10 mouse cellular contexts compared by ENCODE assay signal in the genomic region with DNA sequence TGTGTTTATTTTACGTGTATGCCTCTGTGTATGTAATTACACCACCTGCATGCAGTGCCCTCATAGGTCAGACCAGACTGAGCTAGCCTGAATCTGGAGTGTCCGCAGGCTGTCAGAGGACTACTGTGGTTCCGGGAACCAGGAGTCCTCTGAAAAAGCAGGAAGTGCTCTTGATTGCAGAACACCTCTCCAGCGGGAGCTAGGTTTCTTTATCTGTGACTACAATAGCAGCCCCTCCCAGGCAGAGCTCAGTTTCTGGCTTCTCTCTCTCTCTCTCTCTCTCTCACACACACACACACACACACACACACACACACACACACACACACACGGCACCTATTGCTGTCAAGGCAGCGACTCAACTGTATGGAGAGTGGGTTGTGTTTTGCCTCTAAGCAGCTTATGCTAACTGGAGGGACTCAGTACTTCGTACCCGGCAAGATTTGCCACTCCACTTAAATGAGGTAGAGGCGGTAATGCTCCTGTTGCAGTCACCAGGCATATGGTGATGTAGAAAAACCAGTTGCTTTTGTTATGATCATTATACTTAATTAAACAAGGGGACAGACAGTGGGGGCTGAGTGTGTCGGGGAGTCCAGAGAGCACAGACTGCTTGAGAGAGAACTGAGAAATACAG. TPM values are rescaled to one million over a fixed set of nuclear protein-coding genes. Genes with fewer than 3 reads are reported as not detected.
DNase-seq lines count a peak whose midpoint lies in the region; ATAC-seq and TF ChIP-seq lines count a peak whose summit lies in the region.
"Had no signal": no experiment of that assay in that cellular context is flagged by ENCODE, and none has a peak within 500 bp of the region (broad histone marks: within the 10 kb centered on the region; RNA-seq: fewer than 3 reads in every experiment).

No protein-coding gene starts in this region.

- H3K9ac ChIP-seq in heart, embryonic 14.5 days (ENCODE audit: low read length), result no peak overlapping the region
- H3K9ac ChIP-seq in intestine, postnatal 0 days (ENCODE audit: low read depth, low read length), result peak overlapping the region; percentile 26; the same call in 1 of the 2 replicates
- no peak overlapping the region for H3K9ac ChIP-seq in hindbrain, embryonic 12.5 days

- 26% methylated on average over 10 of the region's 10 CpGs for WGBS in heart, embryonic 14.5 days
- WGBS in intestine, postnatal 0 days, result 15% methylated on average over 10 of the region's 10 CpGs
- WGBS in hindbrain, embryonic 12.5 days, result 40% methylated on average over 10 of the region's 10 CpGs

- peaks cover 10 to 28% of the 10 kb centered on the region in 2 experiments for H3K4me1 ChIP-seq in heart, embryonic 14.5 days (ENCODE audit: control insufficient read depth in 2 of 2, insufficient read depth in 2 of 2, low read length in 2 of 2)
- H3K4me1 ChIP-seq in intestine, postnatal 0 days (replicated peaks; ENCODE audit: control insufficient read depth, insufficient read depth, low read length), result peaks cover 6% of the 10 kb centered on the region; the same call in 1 of the 2 replicates
- peaks cover 25% of the 10 kb centered on the region for H3K4me1 ChIP-seq in hindbrain, embryonic 12.5 days

- ATAC-seq in heart, embryonic 14.5 days (ENCODE audit: insufficient number of reproducible peaks, insufficient read depth, low FRiP score, low read depth), result no peak
- peak; percentile 11 for ATAC-seq in intestine, postnatal 0 days
- no peak for ATAC-seq in hindbrain, embryonic 12.5 days (ENCODE audit: low FRiP score)
- ATAC-seq: midbrain, embryonic 16.5 days had no signal

- no peaks in the 10 kb centered on the region for H3K27me3 ChIP-seq in heart, embryonic 14.5 days (ENCODE audit: control insufficient read depth, insufficient read depth, low read length)
- H3K27me3 ChIP-seq in intestine, postnatal 0 days (replicated peaks; ENCODE audit: control insufficient read depth, insufficient read depth, low read length), result no peaks in the 10 kb centered on the region
- H3K27me3 ChIP-seq in hindbrain, embryonic 12.5 days, result no peaks in the 10 kb centered on the region

- H3K4me3 ChIP-seq in heart, embryonic 14.5 days (ENCODE audit: control insufficient read depth in 1 of 2, insufficient read depth in 1 of 2, low read depth in 1 of 2, low read length in 2 of 2), result no peak overlapping the region
- no peak overlapping the region for H3K4me3 ChIP-seq in intestine, postnatal 0 days (ENCODE audit: low read depth, low read length)
- H3K4me3 ChIP-seq in hindbrain, embryonic 12.5 days, result no peak overlapping the region

- DNase-seq in heart, adult 8-10 months (ENCODE audit: low spot score), result no peak
- peak; percentile 39 for DNase-seq in right cerebral cortex, adult 18-20 months
- no peak for DNase-seq in right cerebral cortex, postnatal 4 days
- DNase-seq in yolk sac, embryonic 10.5 days (ENCODE audit: low spot score), result peak; percentile 62
- no peak for DNase-seq in testis, postnatal 10 days (ENCODE audit: low spot score)
- DNase-seq: cerebellum, adult 18-20 months had no signal

- H3K36me3 ChIP-seq in heart, embryonic 14.5 days (ENCODE audit: control insufficient read depth, insufficient read depth, low read length), result no peaks in the 10 kb centered on the region
- H3K36me3 ChIP-seq in intestine, postnatal 0 days (ENCODE audit: control insufficient read depth, insufficient read depth), result no peaks in the 10 kb centered on the region
- no peaks in the 10 kb centered on the region for H3K36me3 ChIP-seq in hindbrain, embryonic 12.5 days

- TF ChIP-seq CTCF in intestine, postnatal 0 days (IDR thresholded peaks at IDR 0.05; ENCODE audit: low read depth), result no peak

- H3K9me3 ChIP-seq in heart, embryonic 14.5 days (ENCODE audit: control insufficient read depth, low read length), result no peaks in the 10 kb centered on the region
- no peaks in the 10 kb centered on the region for H3K9me3 ChIP-seq in intestine, postnatal 0 days (ENCODE audit: control insufficient read depth)
- no peaks in the 10 kb centered on the region for H3K9me3 ChIP-seq in hindbrain, embryonic 12.5 days (replicated peaks)

- peak overlapping the region in 1 of 2 experiments; percentile 15; a peak in 1 of 4 replicates for H3K27ac ChIP-seq in heart, embryonic 14.5 days (replicated peaks in 1 of 2; ENCODE audit: control insufficient read depth in 1 of 2, insufficient read depth in 1 of 2, low read depth in 2 of 2, low read length in 2 of 2)
- H3K27ac ChIP-seq in intestine, postnatal 0 days (ENCODE audit: low read depth, low read length), result peak overlapping the region; percentile 93
- no peak overlapping the region for H3K27ac ChIP-seq in hindbrain, embryonic 12.5 days

- peak overlapping the region; percentile 29 for H3K4me2 ChIP-seq in heart, embryonic 14.5 days (ENCODE audit: low read length)
- H3K4me2 ChIP-seq in intestine, postnatal 0 days (replicated peaks; ENCODE audit: low read depth), result peak overlapping the region; percentile 52
- H3K4me2 ChIP-seq in hindbrain, embryonic 12.5 days (replicated peaks), result no peak overlapping the region

RNA-seq across cellular contexts. Expression of gene Coro1c, which starts 1.6 kb away (rescaled TPM):
- 84.9 and 88.2 TPM in 2 replicates for polyA plus RNA-seq in heart, embryonic 14.5 days (2014; fragmentation: Nextera tagmentation; extraction: Ambion mirVana)
- 10 to 100 TPM; 21.9 to 30.3 (median 23.7) TPM for total RNA-seq in heart, adult 8-10 months (2022)
- 116 and 127 TPM in 2 replicates for polyA plus RNA-seq in intestine, postnatal 0 days (2015; fragmentation: Nextera tagmentation; extraction: Ambion mirVana)
- 226 and 233 TPM in 2 replicates for polyA plus RNA-seq in hindbrain, embryonic 12.5 days (2016; fragmentation: Nextera tagmentation; extraction: Ambion mirVana)

Comparison
In these comparisons a context has a peak if more than half of its experiments do, and no peak if none do; other contexts are left out.
1. DNase-seq: peak in right cerebral cortex, adult 18-20 months (single experiment) and yolk sac, embryonic 10.5 days (single experiment); none in heart, adult 8-10 months (single experiment), right cerebral cortex, postnatal 4 days (single experiment) and testis, postnatal 10 days (single experiment).